Mouse (Mus musculus) myocyte (in vitro differentiated cells): ENCODE measurements at regions not wholly inside any gene's neighbourhood (a gene's known extent, or its start where the extent isn't known, plus 50 kb on each side); places are given as distances from the start of the nearest gene placed in this dataset.

Source experiments
- E2F4 ChIP-seq: IDR thresholded peaks from one replicate; pipeline ENCODE4 v1.6.1; 2011; ENCODE audit warnings: mild to moderate bottlenecking, control low read depth, moderate library complexity; ENCODE audit not compliant: insufficient read depth
- MAX ChIP-seq: IDR thresholded peaks from one replicate; pipeline ENCODE4 v1.6.1; 2011; ENCODE audit warnings: low read depth, mild to moderate bottlenecking, control low read depth
- MYOG ChIP-seq, 3 experiments: IDR thresholded peaks; one replicate each; pipeline ENCODE4 v1.6.1; 2011; ENCODE audit warnings: control low read depth in 2 of 3, low read depth in 2 of 3, mild to moderate bottlenecking in 2 of 3; ENCODE audit not compliant: insufficient read length in 2 of 3, control insufficient read depth in 1 of 3, insufficient read depth in 1 of 3
- POLR2A ChIP-seq: IDR thresholded peaks from one replicate; pipeline ENCODE4 v1.6.1; 2011; ENCODE audit warnings: low read depth, mild to moderate bottlenecking, control low read depth, moderate library complexity; ENCODE audit not compliant: insufficient read length
- POLR2AphosphoS2 ChIP-seq: IDR thresholded peaks from one replicate; pipeline ENCODE4 v1.6.1; 2011; ENCODE audit warnings: low read depth, control low read depth; ENCODE audit not compliant: insufficient read length
- REST ChIP-seq: IDR thresholded peaks from one replicate; pipeline ENCODE4 v1.6.1; 2011; ENCODE audit warnings: mild to moderate bottlenecking, control low read depth, moderate library complexity; ENCODE audit not compliant: insufficient read depth, insufficient read length
- SRF ChIP-seq: IDR thresholded peaks from one replicate; pipeline ENCODE4 v1.6.1; 2011; ENCODE audit warnings: low read depth; ENCODE audit not compliant: control insufficient read depth, insufficient read length
- TCF3 ChIP-seq: IDR thresholded peaks from one replicate; pipeline ENCODE4 v1.6.1; 2011; ENCODE audit warnings: low read depth, control low read depth; ENCODE audit not compliant: insufficient read length
- USF1 ChIP-seq: IDR thresholded peaks from one replicate; pipeline ENCODE4 v1.6.1; 2011; ENCODE audit warnings: low read depth, mild to moderate bottlenecking, control low read depth, moderate library complexity

- no peak for TF ChIP-seq USF1
- no peak for TF ChIP-seq POLR2A
- TF ChIP-seq POLR2AphosphoS2, result no peak
- TF ChIP-seq MAX, result no peak
- TF ChIP-seq SRF, result no peak
- TF ChIP-seq MYOG (IDR thresholded peaks at IDR 0.05; ENCODE audit: control insufficient read depth in 1 of 3, insufficient read depth in 1 of 3, insufficient read length in 2 of 3, low read depth in 2 of 3), result no peak
- TF ChIP-seq E2F4, result no peak
- no peak for TF ChIP-seq REST
- no peak for TF ChIP-seq TCF3
Measured at GRCm38 (mm10) chr4:114733256-114734004, 88.1 kb upstream of the Gm12830 start.
